Mouse (Mus musculus): ENCODE measurements at regions not wholly inside any gene's neighbourhood (a gene's known extent, or its start where the extent isn't known, plus 50 kb on each side); places are given as distances from the start of the nearest gene placed in this dataset.

DNA sequence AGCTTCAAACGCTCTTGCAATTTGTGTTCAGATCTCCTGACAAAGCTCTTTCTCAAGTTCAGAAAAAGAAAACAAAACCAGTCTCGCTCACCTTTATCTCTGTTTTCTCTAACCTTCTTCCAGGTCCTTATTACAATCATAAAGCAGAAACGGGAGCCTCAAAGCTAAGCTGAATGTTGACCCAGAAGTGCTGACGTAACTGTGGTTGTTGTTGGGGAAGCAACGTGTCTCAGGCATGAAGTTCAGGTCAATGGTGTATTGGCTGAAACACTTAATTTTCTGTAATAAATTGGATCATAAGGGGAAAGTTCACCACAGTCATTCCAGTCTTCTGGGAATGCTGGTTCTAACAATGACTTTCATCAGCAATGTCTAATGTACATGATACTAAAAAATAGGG lies 586.7 kb downstream of the Ofcc1 start:
- DNase-seq (ENCODE audit: low spot score), result no peak

DNA sequence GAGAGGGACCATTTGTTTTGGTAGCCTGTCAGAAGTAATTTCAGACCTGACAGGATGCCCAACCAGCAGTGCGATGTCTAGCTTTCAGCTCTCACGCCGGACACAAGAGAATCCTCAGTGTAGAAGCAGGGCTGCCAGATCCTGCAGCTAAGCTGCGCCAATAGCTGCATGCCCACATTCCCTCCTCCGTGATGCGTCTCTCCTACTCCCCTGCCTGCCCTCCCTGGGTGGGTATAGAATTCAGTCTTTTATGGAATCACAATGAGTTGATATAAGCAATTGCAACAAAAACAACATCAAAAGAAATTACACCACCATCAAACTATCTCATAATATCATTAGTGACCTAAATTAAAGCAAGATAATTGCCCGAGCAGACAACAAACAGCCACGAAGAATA lies 587.1 kb downstream of the Ofcc1 start:
- DNase-seq (ENCODE audit: low spot score), result no peak

GRCm38 (mm10) chr13:39769228-39769627 lies 592.0 kb downstream of the Ofcc1 start:
- no peak for DNase-seq (ENCODE audit: low spot score)

DNA sequence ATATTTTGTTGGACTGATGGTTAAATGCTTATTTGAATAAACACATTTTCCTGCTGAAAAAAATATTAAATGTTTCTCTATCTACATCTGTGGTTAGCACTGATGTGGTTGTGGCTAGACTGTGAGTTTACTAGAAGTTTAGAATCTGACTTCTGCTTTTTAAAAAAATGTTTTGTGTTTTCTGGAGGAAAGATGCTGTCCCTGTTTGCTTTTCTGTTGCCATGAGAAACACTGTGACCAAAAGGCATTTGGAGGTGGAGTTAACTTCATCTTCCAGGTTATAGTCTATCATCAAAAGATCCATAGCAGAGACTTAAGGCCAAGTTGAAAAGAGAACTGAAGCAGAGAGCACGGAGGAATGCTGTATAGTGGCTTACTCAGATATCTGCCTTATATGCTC lies 594.4 kb downstream of the Ofcc1 start:
- no peak for DNase-seq (ENCODE audit: low spot score)

All from ovary, postnatal 36 days (tissue).